Mouse (Mus musculus) yolk sac, embryonic 10.5 days (tissue): Measurements from ENCODE around the gene Ccr4.

ENCODE experiments used
- DNase-seq: peaks from one replicate; pipeline ENCODE4 v3.0.0-alpha.2; 2017; ENCODE audit warnings: low spot score

The Ccr4 gene

GRCm38 (mm10) chr9:114504816-114505215 is at the start of gene Ccr4:
Gene Ccr4 (minus strand): TSS chr9:114504916.
- DNase-seq: no peak

DNA sequence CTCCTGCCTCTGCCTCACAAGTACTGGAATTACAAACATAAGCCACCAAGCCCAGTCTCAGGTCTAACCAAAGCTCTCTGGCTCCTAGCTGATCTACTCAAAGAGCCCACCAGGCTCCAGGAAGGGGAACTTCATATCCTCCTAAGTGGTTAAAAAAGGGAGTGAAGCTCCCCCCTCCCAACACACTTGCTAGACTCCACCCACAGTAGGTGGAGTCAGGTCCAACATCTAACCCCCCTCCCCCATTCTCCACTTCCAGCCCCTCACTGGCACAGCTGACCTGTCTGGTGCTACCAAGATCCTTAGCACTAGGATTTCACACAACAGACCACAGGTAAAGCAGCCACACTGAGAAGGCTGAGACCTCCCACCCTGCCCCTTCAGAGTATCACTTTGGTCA is 49.1 kb upstream of the Ccr4 start:
- no peak for DNase-seq

DNA sequence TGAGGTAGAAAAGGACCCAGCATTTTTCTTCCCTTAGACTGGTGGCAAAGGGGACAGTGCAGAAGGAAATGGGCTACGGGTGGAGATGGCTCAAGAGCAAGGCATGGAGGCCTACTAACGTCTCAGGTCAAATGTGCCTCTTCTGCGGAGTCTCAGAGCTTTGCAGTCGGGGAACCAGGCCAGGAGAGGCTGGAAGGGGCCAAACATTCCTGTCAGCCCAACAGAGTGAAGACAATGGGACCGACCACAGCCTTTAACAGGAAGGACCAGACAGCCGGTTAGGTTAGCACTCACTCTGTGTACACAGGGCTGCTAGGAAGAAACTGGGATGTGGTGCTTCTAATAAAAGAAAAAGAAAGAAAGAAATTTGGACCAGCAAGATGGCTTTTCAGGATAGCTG is 45.3 kb upstream of the Ccr4 start:
- DNase-seq: no peak

GRCm38 (mm10) chr9:114549117-114549516 is 44.4 kb upstream of the Ccr4 start:
- no peak for DNase-seq

- no peak for DNase-seq
Observed at GRCm38 (mm10) chr9:114548496-114548895, 43.8 kb upstream of the Ccr4 start.

- DNase-seq: peak; percentile 89
Observed at GRCm38 (mm10) chr9:114547643-114548077, 42.9 kb upstream of the Ccr4 start.

GRCm38 (mm10) chr9:114546765-114547164 is 42.0 kb upstream of the Ccr4 start:
- DNase-seq: no peak

GRCm38 (mm10) chr9:114544754-114545393 is 40.2 kb upstream of the Ccr4 start:
- no peak for DNase-seq

GRCm38 (mm10) chr9:114543882-114544753 is 39.4 kb upstream of the Ccr4 start:
- DNase-seq: no peak

- peak; percentile 93 for DNase-seq
Observed at GRCm38 (mm10) chr9:114541279-114541741, 36.6 kb upstream of the Ccr4 start.

DNA sequence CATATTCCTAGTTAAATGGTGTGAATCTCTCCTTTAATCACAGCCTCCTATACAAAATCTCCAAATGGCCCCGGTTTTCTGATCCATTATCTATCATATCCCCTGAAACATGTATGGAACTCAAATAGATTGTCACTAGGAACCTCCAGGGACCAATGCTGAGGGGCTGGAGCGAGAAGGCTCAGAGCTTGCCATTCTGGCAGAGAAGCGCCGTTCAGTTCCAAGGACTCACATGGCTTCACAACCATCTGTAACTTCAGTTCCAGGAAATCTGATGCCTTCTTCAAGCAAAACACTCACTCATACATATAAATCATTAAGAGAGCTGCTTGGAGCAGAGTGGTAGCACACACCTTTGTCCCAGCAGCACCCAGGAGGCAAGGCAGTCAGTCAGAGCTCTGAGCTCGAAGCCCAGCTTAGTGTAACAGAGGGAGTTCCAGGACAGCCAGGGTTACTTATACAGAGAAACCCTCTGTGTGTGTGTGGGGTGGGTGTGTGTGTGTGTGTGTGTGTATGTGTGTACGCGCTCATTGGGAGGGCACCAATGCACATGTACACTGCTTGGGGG is 34.4 kb upstream of the Ccr4 start:
- no peak for DNase-seq

GRCm38 (mm10) chr9:114536628-114537027 is 31.9 kb upstream of the Ccr4 start:
- no peak for DNase-seq

DNA sequence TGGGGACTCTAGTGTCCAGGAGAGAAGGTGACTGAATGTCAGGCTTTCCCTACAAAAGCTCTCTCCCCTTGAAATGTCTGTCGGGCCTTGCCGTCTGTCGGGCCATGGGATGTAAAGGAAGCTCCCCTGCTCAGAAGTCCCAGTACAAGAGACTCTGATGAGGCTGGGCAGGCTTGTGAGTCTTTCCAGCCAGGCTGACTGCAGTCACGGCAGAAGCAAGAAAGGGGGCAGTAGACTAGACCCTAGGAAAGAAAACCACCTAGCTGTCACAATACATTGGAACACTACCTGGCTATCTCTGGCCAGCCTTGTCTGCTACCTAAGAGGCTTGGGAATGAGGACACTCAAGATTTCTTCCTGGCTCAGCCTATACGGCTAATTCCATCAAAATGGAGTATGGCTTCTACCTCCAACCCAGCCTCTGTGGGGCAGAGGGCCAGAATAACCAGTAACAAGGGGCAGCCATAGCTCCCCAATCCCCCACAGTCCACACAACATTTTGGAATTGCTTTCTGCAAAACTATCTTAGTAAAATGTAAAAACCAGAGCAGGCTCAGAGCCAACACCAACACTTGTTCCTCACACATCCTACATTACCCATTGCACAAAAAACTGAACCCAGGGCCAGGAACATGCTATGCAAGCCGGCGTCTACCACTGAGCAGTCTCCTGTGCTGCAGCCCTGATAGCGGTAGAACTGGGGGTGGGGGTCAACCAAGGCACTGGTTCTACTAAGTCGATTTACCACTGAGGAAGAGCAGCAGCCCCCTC is 30.2 kb upstream of the Ccr4 start:
- no peak for DNase-seq

DNA sequence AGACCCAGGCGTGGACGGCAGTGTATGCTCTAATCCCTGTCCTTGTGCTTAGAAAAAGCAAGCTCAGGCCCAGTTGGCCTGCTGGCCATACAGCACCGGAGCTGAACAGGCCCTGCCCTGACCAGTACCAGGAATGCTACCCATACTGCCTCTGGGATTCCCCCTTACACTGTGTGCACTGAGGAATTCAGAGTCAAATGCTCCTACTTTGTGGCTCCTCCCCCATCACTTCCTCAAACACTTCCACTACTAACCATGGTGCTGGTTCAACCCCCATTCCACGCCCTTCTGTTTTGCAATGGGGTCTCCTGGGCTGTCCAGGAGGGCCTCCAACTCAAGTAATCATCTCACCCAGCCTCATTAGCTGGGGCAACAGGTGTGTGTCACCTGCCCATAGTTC is 29.1 kb upstream of the Ccr4 start:
- no peak for DNase-seq

- no peak for DNase-seq
Observed at GRCm38 (mm10) chr9:114531276-114531675, 26.6 kb upstream of the Ccr4 start.

DNA sequence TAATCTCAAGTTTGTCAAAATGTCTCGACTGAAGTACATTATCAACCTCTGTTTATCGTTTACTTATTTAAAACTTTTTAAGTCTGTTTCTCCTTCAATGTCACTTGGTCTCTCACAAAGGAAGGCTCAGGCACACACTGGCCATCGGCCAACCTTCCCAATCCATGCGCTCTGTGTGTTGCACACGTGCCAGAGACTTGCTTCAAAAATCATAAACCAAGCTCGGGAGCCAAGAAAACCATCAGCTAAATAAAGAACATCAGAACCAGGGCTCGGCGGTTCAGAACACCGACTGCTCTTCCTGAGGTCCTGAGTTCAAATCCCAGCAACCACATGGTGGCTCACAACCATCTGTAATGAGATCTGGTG is 23.9 kb upstream of the Ccr4 start:
- no peak for DNase-seq

DNA sequence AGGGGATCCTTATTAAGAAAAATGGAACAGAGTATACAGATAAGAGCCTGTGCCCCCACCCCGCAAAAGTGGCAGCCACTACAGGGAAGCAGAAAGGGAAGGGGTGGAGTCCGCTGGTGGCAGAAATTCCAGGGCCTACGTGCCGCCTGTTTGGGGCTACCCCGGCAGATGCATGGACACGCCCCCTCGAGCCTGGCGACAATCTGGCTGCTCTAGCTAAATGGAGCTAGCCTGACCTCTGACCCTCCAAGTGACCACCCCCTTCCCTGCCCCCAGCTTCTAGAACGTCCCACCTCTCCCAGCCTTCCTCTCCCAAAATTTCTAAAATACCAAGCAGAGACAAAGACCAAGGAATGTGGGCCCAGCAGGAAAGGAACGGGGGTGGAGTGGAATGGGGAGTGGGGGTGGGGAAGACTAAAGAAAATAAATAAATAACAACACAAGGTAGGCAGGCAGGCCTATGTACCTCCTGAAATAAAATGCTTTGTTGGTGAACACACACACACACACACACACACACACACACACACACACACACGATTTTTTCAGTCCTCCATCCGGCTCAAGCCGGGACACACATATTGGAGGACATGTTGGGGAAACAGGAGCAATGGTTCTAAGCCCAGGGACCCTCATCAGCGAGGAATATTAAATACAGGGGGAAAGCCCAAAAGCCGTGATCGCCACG is 23.4 kb upstream of the Ccr4 start:
- peak; percentile 90 for DNase-seq

- DNase-seq: peak; percentile 86
Observed at GRCm38 (mm10) chr9:114527085-114527484, 22.4 kb upstream of the Ccr4 start.

DNA sequence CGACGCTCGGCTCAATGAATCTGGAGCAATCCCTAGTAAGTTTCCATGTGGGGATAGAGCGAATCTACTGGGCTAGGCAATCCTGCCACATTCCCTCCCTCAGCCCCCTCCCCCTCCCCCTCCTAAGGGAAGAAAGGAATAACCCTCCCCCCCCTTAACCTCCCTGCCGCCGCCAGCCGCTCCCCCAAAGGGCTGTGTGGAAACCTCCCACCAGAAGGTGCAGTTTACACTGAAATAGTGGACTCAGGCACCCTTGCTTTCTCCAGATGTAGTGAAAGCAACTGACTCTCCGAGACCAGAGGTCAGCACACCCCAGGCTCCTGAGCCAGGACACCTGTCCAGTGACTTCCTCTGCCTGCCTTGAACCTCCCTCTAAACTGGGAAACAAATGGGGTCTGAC is 21.9 kb upstream of the Ccr4 start:
- peak; percentile 75 for DNase-seq

DNA sequence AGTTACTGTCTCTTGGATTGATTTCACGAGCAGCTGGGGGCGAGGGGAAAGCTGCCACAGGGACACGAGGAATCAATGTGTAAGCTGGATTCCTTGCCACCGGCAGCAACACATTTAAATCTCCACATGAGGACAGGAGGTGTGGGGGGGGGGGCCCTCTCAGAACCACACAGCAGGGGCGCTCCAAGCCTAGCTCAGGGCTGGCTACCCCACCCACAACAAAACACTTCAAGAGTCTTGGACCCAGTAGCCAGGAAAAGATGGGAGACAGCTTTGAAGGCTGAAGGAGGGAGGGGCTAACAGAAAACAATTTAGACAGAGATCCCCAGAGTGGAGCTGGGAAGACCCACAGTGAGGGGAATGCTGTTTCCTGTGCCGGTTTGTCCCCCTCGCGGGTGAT is 21.2 kb upstream of the Ccr4 start:
- DNase-seq: no peak

DNA sequence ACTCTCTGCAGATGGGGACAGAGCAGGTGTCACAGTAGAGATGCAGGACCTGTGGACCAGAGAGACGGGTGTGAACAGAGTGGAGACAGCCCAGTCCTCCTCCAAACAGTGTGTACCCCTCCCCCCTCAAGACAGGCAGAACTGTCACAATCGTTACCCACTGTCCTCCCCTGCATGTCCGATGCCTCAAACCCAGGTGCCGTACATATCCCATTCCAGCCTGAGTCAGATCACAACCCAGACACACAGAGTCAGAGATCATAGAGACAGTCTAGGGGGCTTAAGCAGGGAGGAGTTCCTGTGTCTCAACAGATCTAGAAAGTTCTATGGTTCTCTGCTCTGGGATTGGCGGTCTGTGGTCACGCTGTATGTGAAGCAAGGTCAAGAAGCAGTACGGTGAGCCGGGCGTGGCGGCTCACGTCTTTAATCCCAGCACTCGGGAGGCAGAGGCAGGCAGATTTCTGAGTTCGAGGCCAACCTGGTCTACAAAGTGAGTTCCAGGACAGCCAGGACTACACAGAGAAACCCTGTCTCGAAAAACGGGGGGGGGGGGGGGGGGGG is 20.4 kb upstream of the Ccr4 start:
- DNase-seq: no peak
